Comparison of ENCODE assay signal across 1 mouse cellular context in genomic region chr3:96320003-96320402, GRCm38 (mm10). TPM values are rescaled to one million over a fixed set of nuclear protein-coding genes. Genes with fewer than 3 reads are reported as not detected.
"Had no signal": no experiment of that assay in that cellular context is flagged by ENCODE, and none has a peak within 500 bp of the region (broad histone marks: within the 10 kb centered on the region; RNA-seq: fewer than 3 reads in every experiment).

No protein-coding gene starts in this region.

RNA-seq across cellular contexts. Expression of gene Hist2h2bb, which starts 50.5 kb away (rescaled TPM):
- polyA plus RNA-seq: urinary bladder, adult 2 months had no signal
